Mouse (Mus musculus) limb, embryonic 14.5 days (tissue): ENCODE results near the gene Aip. TPM values are rescaled to one million over a fixed set of nuclear protein-coding genes. Genes with fewer than 3 reads are reported as not detected.

Experiments used
- ATAC-seq: fragments of 200-750 bp; cut with Nextera tagmentation; 2 replicates; pipeline ENCODE4 v1.8.0; 2017; ENCODE audit warnings: low read depth, moderate number of reproducible peaks, moderate TSS enrichment; ENCODE audit not compliant: low FRiP score
- DNase-seq: peaks from one replicate; pipeline ENCODE4 v3.0.0-alpha.2; 2015; ENCODE audit warnings: low spot score
- H3K27ac ChIP-seq: fragments of 300-500 bp; sonication (generic); replicated peaks from 2 replicates; pipeline ENCODE4 v1.5.1; 2014; ENCODE audit warnings: low read depth, mild to moderate bottlenecking, low read length, moderate library complexity, mixed read lengths
- H3K27me3 ChIP-seq: fragments of 300-500 bp; sonication (generic); 2 replicates; pipeline ENCODE4 v1.6.1; 2014; ENCODE audit warnings: low read length, mixed read lengths; ENCODE audit not compliant: control insufficient read depth, insufficient read depth
- H3K36me3 ChIP-seq: fragments of 300-500 bp; sonication (generic); 2 replicates; pipeline ENCODE4 v1.6.1; 2014; ENCODE audit warnings: mild to moderate bottlenecking, low read length, moderate library complexity, mixed read lengths; ENCODE audit not compliant: control insufficient read depth, insufficient read depth
- H3K4me1 ChIP-seq: fragments of 300-500 bp; sonication (generic); 2 replicates; pipeline ENCODE4 v1.6.1; 2014; ENCODE audit warnings: antibody characterized with exemption, low read length, mixed read lengths; ENCODE audit not compliant: control insufficient read depth, insufficient read depth
- H3K4me2 ChIP-seq: fragments of 300-500 bp; sonication (generic); replicated peaks from 2 replicates; pipeline ENCODE4 v1.6.1; 2014; ENCODE audit warnings: low read depth, mild to moderate bottlenecking, low read length, moderate library complexity; ENCODE audit not compliant: severe bottlenecking
- H3K4me3 ChIP-seq: fragments of 300-500 bp; sonication (generic); replicated peaks from 2 replicates; pipeline ENCODE4 v1.5.1; 2014; ENCODE audit warnings: low read length
- H3K9ac ChIP-seq: fragments of 300-500 bp; sonication (generic); 2 replicates; pipeline ENCODE4 v1.6.1; 2014; ENCODE audit warnings: mild to moderate bottlenecking, low read depth, low read length, moderate library complexity; ENCODE audit not compliant: severe bottlenecking
- H3K9me3 ChIP-seq: fragments of 300-500 bp; sonication (generic); 2 replicates; pipeline ENCODE4 v1.6.1; 2016; ENCODE audit warnings: low read length; ENCODE audit not compliant: control insufficient read depth
- POLR2A ChIP-seq: fragments of 200-500 bp; IDR thresholded peaks from 2 replicates; pipeline ENCODE4 v1.8.0; 2012; ENCODE audit warnings: inconsistent platforms, mild to moderate bottlenecking, moderate library complexity, borderline replicate concordance; ENCODE audit not compliant: insufficient read depth, insufficient read length; ENCODE audit errors: extremely low read depth
- WGBS: fragments of 180-500 bp; shearing (Covaris S2); extraction: QIAGEN DNeasy Blood & Tissue Kit; methylation state at CpG from one replicate; pipeline ENCODE4 v1.1.7; 2014; 5-methylcytosine and 5-hydroxymethylcytosine counted together
- polyA plus RNA-seq, 2 experiments: library from polyadenylated mRNA; depleted of rRNA in 1 of 2; stranded (reverse) in 1 of 2; unstranded in 1 of 2; fragments of >200 nt; fragmentation: Nextera tagmentation in 1 of 2; extraction: Ambion mirVana in 1 of 2; gene quantifications; 2 replicates each; pipeline versions ENCODE4 v1.2.1 to v1.2.3; 2012 to 2014

The Aip gene
- polyA plus RNA-seq, 2 experiments: 86.4 to 119 TPM

DNA sequence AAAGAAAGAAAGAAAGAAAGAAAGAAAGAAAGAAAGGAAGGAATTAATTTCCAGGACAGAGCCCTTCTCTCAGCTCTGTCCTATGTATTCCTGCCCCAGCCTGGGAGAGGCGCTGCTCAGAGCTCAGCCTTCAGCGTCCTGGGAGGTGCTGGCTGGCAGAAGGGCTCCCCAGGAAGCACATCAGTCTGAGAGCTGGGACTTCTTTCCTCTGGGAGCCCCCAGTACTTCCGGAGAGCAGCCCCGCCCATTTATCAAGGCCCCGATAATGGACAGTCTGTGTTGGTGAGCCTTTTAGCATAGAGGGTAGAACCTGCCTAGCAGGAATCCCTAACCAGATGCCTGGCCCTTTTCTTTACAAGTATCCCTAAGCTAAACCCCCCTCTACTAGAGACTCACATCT lies 37.5 kb downstream of the Aip start:
- Histone ChIP-seq H3K4me3 (no peak overlapping the region), H3K36me3 (no peaks in the 10 kb centered on the region), H3K4me1 (no peaks in the 10 kb centered on the region), H3K4me2 (no peak overlapping the region), H3K9me3 (no peaks in the 10 kb centered on the region), H3K27ac (no peak overlapping the region), H3K27me3 (no peaks in the 10 kb centered on the region), H3K9ac (no peak overlapping the region)
- no peak for TF ChIP-seq POLR2A
- 47% methylated on average over 5 of the region's 5 CpGs for WGBS
- ATAC-seq: no peak
- DNase-seq: no peak

DNA sequence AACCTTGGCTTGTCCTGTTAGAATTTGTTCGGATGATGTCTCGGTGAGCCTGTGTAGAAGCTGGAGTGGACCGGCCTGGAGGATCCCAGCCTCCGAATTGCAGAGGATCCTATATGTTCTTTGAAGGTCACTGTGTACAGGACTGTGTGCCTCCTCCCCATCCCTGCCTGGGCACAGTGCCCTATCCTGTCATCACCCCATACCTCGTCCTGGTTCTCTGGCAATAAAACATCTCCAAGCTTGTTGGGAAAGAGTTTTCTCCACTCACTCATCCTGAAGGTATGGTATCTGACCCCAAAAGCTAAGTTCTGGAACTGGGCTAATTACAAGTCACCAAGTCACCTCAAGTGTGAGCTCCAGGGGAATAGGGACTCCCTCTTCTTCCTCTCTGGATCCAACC lies 38.6 kb downstream of the Aip start:
- WGBS: 85% methylated on average over 5 of the region's 5 CpGs
- no peak overlapping the region for H3K9ac ChIP-seq
- no peaks in the 10 kb centered on the region for H3K4me1 ChIP-seq
- H3K36me3 ChIP-seq: no peaks in the 10 kb centered on the region
- H3K9me3 ChIP-seq: no peaks in the 10 kb centered on the region
- ATAC-seq: no peak
- no peaks in the 10 kb centered on the region for H3K27me3 ChIP-seq
- no peak for TF ChIP-seq POLR2A
- H3K27ac ChIP-seq: no peak overlapping the region
- H3K4me3 ChIP-seq: no peak overlapping the region
- no peak for DNase-seq
- H3K4me2 ChIP-seq: no peak overlapping the region

DNA sequence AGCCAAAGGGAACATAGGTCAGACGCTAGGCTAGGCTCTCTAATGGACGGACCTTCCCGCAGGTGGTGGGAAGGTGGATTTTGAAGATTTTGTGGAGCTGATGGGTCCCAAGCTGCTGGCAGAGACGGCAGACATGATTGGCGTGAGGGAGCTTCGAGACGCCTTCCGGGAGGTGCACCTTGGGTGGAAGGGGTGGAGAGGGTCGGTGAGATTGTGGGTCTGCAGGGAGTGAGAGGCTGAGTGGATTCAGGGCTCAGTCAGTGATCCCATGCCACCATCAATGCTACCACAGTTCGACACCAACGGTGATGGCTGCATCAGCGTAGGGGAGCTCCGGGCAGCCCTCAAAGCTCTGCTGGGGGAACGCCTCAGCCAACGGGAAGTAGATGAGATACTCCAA lies 39.5 kb downstream of the Aip start:
- Histone ChIP-seq H3K9ac (no peak overlapping the region), H3K4me3 (no peak overlapping the region), H3K27me3 (no peaks in the 10 kb centered on the region), H3K4me2 (no peak overlapping the region), H3K27ac (no peak overlapping the region), H3K9me3 (no peaks in the 10 kb centered on the region), H3K4me1 (no peaks in the 10 kb centered on the region), H3K36me3 (no peaks in the 10 kb centered on the region)
- TF ChIP-seq POLR2A: no peak
- 90% methylated on average over 15 of the region's 15 CpGs for WGBS
- no peak for DNase-seq
- ATAC-seq: no peak

DNA sequence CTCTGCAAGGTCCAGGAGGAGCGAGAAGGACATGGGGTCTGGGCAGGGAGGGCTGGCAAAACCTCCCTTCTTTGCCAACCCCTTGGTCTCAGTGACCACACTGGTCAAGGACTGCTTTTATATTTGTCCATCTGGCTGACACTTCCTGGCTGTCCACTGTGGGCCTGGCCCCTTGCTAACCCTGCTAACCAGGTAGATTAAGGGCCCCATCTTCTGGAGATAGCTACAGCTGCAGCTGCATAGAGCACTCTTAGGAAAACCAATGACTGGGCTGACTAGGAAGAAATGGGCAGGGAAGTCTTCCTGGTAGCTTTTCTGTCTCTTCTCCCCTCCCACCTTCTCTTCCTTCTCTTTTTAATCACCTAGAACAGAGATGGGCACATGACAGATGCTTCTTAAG lies 40.7 kb downstream of the Aip start:
- Histone ChIP-seq H3K36me3 (no peaks in the 10 kb centered on the region), H3K27me3 (no peaks in the 10 kb centered on the region), H3K4me2 (no peak overlapping the region), H3K4me1 (no peaks in the 10 kb centered on the region), H3K4me3 (no peak overlapping the region), H3K27ac (no peak overlapping the region), H3K9ac (no peak overlapping the region), H3K9me3 (no peaks in the 10 kb centered on the region)
- no peak for ATAC-seq
- no peak for DNase-seq
- WGBS: 88% methylated on average over 1 of the region's 1 CpGs
- TF ChIP-seq POLR2A: no peak

DNA sequence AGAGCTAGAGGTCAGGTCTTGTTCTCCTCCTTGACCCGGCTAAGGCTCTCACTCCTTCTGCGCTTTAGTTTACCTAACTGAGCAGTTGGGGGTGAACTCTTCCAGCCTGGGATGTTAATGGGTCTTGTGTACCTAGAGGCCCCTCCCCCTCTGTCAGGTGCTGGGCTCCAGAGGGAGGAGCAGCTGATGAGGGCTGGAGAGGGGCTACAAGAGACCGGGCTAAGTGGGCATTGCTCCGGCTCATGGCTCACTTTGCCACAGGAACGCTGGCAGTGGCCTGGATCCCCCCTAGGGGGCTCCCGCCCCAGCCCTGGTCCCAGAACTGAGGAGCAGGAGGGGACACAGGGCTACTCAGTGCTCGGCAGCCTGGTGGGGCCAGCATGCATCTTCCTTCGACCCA lies 41.8 kb downstream of the Aip start:
- H3K27ac ChIP-seq: no peak overlapping the region
- no peaks in the 10 kb centered on the region for H3K36me3 ChIP-seq
- H3K27me3 ChIP-seq: no peaks in the 10 kb centered on the region
- no peak overlapping the region for H3K4me3 ChIP-seq
- H3K9ac ChIP-seq: no peak overlapping the region
- WGBS: 42% methylated on average over 8 of the region's 8 CpGs
- ATAC-seq (no peak), DNase-seq (no peak)
- no peaks in the 10 kb centered on the region for H3K4me1 ChIP-seq
- H3K4me2 ChIP-seq: no peak overlapping the region
- no peaks in the 10 kb centered on the region for H3K9me3 ChIP-seq
- TF ChIP-seq POLR2A: no peak

DNA sequence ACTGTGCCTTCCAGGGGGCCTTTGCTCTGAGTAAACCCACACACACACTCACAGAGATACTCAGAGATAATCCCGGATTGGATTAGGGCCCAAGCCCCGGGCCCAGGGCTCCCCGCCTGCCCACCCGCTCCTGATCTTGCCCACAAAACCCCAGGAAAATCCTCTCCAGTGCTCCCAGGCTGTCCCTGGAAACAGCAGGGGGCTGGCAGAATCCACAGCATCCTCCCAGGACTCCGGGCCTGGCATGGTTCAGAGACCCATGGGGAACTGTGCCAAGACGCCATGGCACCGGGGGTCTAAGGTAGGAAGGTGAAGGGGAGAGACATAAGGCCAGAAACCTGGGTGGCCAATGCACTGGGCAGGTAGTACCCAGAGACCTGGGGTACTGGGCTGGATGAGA lies 42.3 kb downstream of the Aip start:
- no peak for TF ChIP-seq POLR2A
- Histone ChIP-seq H3K4me2 (no peak overlapping the region), H3K4me1 (no peaks in the 10 kb centered on the region), H3K9ac (no peak overlapping the region), H3K27me3 (no peaks in the 10 kb centered on the region), H3K9me3 (no peaks in the 10 kb centered on the region), H3K36me3 (no peaks in the 10 kb centered on the region), H3K27ac (no peak overlapping the region), H3K4me3 (no peak overlapping the region)
- DNase-seq (no peak), ATAC-seq (no peak)
- WGBS: 81% methylated on average over 7 of the region's 7 CpGs
